Mouse (Mus musculus) lung, postnatal 36 days (tissue): ENCODE measurements at regions not wholly inside any gene's neighbourhood (a gene's known extent, or its start where the extent isn't known, plus 50 kb on each side); places are given as distances from the start of the nearest gene placed in this dataset.

Experiments
- DNase-seq: peaks from one replicate; pipeline ENCODE4 v3.0.0; 2022; ENCODE audit warnings: mixed read lengths

GRCm38 (mm10) chr3:155994044-155994443 lies 567.5 kb upstream of the Negr1 start:
- DNase-seq = no peak

GRCm38 (mm10) chr3:156017676-156018230 lies 543.8 kb upstream of the Negr1 start:
- no peak for DNase-seq

GRCm38 (mm10) chr3:156028602-156029188 lies 532.9 kb upstream of the Negr1 start:
- DNase-seq = no peak

GRCm38 (mm10) chr3:156070257-156070656 lies 491.3 kb upstream of the Negr1 start:
- no peak for DNase-seq

- DNase-seq = no peak
Observed at GRCm38 (mm10) chr3:156082268-156082667, 479.3 kb upstream of the Negr1 start.

GRCm38 (mm10) chr3:156093689-156094088 lies 467.9 kb upstream of the Negr1 start:
- no peak for DNase-seq

GRCm38 (mm10) chr3:156094990-156095389 lies 466.6 kb upstream of the Negr1 start:
- no peak for DNase-seq

GRCm38 (mm10) chr3:156105788-156106187 lies 455.8 kb upstream of the Negr1 start:
- no peak for DNase-seq

GRCm38 (mm10) chr3:156120341-156120740 lies 441.3 kb upstream of the Negr1 start:
- DNase-seq = no peak

- DNase-seq = no peak
Observed at GRCm38 (mm10) chr3:156131598-156131997, 430.0 kb upstream of the Negr1 start.

- DNase-seq = no peak
Observed at GRCm38 (mm10) chr3:156141355-156141754, 420.2 kb upstream of the Negr1 start.

GRCm38 (mm10) chr3:156149322-156149721 lies 412.3 kb upstream of the Negr1 start:
- no peak for DNase-seq

GRCm38 (mm10) chr3:156170076-156170475 lies 391.5 kb upstream of the Negr1 start:
- no peak for DNase-seq

- no peak for DNase-seq
Observed at GRCm38 (mm10) chr3:156198688-156199087, 362.9 kb upstream of the Negr1 start.

- DNase-seq = no peak
Observed at GRCm38 (mm10) chr3:156199749-156200467, 361.7 kb upstream of the Negr1 start.

GRCm38 (mm10) chr3:156205246-156205645 lies 356.3 kb upstream of the Negr1 start:
- no peak for DNase-seq

GRCm38 (mm10) chr3:156208420-156208819 lies 353.2 kb upstream of the Negr1 start:
- DNase-seq = no peak

- no peak for DNase-seq
Observed at GRCm38 (mm10) chr3:156210827-156211226, 350.8 kb upstream of the Negr1 start.

GRCm38 (mm10) chr3:156214823-156215222 lies 346.8 kb upstream of the Negr1 start:
- no peak for DNase-seq

GRCm38 (mm10) chr3:156232111-156232510 lies 329.5 kb upstream of the Negr1 start:
- DNase-seq = peak; percentile 0

- no peak for DNase-seq
Observed at GRCm38 (mm10) chr3:156235955-156236354, 325.6 kb upstream of the Negr1 start.

GRCm38 (mm10) chr3:156252256-156252861 lies 309.2 kb upstream of the Negr1 start:
- no peak for DNase-seq

- DNase-seq = no peak
Observed at GRCm38 (mm10) chr3:156253172-156253934, 308.2 kb upstream of the Negr1 start.
